Mouse (Mus musculus) cortical plate, adult 2 months (tissue): ENCODE data around the gene Dixdc1.

Source experiments
- CTCF ChIP-seq: fragments of 200-500 bp; IDR thresholded peaks from 2 replicates; pipeline ENCODE4 v1.5.1; 2011; ENCODE audit warnings: mild to moderate bottlenecking, control low read depth, low read length; ENCODE audit not compliant: insufficient read depth; ENCODE audit errors: extremely low read depth
- POLR2A ChIP-seq: fragments of 200-500 bp; IDR thresholded peaks from 2 replicates; pipeline ENCODE4 v1.6.1; 2011; ENCODE audit warnings: mild to moderate bottlenecking, low read length, control low read depth; ENCODE audit not compliant: insufficient read depth; ENCODE audit errors: extremely low read depth

DNA sequence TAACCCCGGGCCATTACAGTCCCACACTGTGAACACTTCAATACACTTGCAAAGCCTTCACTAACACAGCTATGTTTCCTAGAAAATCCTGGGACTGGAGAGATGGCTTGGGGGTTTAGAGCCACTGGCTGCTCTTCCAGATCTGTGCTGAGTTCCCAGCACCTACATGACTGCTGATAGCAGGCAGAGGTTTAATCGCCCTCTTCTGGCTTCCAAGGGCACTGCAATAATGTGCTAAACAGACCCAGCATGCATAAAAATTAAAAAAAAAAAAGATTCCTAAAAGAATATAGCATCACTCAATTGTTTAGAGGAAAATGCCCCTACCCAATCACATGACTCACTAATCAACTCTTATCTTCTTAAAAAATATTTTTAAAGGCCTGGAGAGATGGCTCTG, 106.3 kb downstream of the Dixdc1 start:
- TF ChIP-seq CTCF: no peak
- TF ChIP-seq POLR2A: no peak
